Mouse (Mus musculus) inflammation-experienced regulatory T-cells, adult 6 months (primary cell): ENCODE measurements around the gene Nfib. TPM values are rescaled to one million over a fixed set of nuclear protein-coding genes. Genes with fewer than 3 reads are reported as not detected.

Source experiments
- ATAC-seq: one replicate; pipeline ENCODE4 v1.8.0; 2017
- polyA plus RNA-seq, 3 experiments: library from polyadenylated mRNA; unstranded; fragments of 100-300 nt; shearing (Covaris generic); gene quantifications; one replicate each; pipeline ENCODE4 v1.2.1; 2017

Nfib gene
- polyA plus RNA-seq, 3 experiments from 2014 or later = 0.04 to 0.11 TPM; not detected in 1

DNA sequence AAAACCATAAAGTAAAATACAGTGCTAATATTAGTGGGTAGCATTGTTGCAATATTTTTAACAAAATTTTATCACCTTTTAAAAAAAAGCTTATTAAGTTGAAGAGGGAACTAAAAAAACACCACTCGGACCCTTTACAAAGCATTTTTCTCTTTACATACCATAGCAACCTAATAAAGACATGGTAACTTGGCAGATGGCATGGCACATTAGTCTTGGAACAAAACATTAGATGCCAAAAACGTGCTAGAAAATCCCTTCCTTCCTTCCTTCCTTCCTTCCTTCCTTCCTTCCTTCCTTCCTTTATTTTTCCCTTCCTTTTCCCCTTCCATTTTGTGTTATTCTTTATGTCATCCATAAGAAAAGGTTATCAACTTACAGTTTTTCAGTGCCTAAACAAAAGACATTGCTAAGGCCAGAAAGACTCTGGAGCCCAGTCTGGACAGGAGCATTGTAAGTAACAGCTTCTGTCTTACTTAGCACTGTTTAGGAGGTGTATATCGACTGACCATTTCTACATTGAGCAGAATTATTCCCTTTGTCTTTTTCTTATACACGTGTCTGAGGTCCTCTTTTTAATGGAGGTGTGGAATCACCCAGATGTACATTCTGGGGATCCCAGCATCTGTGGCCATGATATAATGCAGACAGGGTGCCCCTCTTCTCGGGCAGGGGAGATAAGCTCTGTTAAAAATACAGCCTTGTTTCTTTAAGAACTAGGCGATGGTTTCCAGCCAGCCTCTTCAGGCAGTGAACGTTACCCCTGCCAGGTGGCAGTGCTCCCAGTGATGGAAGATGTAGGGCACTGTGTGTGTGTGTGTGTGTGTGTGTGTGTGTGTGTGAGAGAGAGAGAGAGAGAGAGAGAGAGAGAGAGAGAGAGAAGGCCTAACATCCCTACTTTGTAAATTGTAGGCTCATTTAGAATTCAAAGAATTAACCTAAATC, 113.2 kb downstream of the Nfib start:
- ATAC-seq = no peak

GRCm38 (mm10) chr4:82589345-82589890, 116.1 kb downstream of the Nfib start:
- no peak for ATAC-seq

DNA sequence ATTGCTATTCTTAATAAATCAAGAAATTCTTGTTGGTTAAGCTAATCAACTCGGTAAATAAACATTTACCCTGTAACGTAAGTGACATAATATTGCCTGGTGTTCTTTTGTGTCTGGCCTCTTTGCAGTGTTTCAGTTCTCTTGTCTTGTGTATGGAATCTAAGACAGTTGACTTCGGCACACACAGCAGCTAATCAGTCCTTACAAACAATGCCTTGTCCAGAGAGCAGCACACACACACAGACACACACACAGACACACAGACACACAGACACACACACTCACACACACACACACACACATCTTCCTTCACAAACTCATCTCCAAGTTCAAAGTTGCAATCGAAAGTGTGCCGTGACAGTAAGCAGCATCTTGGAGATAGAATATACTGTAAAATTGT, 116.8 kb downstream of the Nfib start:
- ATAC-seq = no peak

DNA sequence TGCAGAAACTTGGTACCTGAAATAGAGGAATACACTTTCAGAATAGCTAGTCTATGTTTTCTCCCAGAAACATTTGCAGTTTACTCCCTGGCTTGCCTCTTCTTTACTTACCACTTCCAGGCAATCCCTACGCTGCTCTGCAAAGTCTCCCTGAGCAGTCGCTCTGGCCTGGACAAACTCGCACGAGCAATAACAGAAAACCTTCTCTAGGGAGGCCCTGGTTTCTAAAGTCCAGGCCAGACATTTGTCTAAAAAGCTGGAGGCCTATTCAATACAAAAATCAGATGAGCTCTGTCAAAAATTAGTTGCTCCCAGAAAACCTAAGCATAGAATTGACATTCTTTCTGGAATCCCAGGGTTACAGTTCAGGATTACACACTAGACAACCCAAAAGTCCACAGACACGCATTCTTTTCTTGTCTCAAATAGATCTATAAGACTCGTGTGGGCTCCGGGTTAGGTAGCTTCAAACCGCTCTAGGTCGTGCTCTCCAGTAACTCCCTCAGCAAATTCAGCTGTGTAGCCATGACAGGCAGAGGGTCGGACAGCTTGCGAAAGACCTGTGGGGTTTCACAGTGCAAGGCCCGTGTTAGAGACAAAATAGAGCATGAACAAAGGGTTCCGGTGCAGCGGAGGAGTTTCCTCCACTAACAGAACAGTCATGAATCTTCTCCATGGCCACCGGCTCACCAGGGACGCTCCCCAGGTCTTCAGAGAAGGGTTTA, 118.2 kb downstream of the Nfib start:
- ATAC-seq = no peak

DNA sequence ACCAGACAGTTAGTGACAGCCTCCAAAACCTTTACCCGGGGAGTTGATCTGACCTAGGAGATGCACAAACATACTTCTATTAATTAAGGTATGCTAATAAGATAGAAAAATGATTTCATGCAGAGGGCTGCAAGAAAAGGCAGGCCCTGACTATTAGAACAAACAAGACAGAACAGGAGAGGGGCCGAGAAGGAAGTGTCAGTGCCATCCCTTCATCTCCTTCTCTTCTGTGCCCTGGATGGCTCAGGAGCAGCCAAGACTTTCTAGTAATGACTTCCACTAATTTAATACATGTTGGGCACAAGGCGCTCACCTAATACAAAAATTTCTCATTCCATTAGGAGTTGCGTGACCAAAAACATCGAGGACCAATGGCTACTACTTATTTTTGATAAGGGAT, 118.9 kb downstream of the Nfib start:
- ATAC-seq = no peak

- ATAC-seq = no peak
These were observed 120.0 kb downstream of the Nfib start for GRCm38 (mm10) chr4:82585536-82585935.

DNA sequence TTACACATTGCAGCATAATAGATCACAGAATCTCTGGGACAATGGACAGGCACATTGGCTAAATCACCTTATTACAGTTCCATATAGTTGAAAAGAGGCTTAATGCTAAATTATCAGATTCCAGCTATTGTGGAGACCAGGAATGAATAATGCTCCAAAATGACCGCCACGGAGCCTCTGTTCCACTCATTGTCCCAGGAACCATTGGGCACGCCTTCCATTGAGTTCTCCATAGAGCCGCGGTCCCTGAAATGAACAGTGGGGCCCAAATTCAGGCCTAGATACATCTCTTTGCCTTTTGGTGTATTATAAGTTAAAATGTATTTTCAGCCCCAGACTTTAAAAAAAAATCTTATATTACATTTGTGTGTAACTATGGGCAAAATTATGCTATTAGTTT, 120.5 kb downstream of the Nfib start:
- no peak for ATAC-seq

DNA sequence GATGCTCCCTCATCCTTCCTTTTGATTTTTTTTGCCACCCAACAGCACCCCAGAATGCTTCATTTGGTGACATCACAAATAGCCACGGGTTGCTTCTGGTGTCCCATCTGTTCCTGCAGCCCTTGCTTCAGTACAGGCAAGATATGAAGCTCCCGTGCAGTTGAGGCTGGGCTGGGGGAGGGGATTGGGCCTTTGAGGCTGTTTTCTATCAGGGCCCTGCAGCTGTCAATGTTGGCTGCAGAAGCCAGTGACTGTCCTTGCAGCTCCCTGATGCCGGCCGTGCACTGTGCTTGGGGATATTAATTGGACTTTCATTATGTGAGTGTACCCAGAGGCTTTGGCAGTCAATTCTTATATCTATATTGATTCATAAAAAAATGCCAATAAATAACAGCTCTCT, 121.0 kb downstream of the Nfib start:
- no peak for ATAC-seq

DNA sequence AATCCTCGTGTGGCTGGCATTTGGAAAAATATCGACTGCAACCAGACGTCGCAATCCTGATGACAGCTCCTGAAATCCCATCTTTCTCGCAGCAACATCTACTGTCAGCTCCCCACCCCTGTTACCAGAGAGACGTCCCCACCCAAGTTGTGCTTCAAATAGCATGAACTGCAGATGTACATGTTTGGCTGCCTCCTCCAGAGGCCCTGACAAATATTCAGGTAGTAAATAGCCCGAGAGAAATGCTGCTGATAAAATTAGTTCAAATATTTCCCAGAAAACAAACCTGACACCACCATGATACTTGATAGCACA, 132.3 kb downstream of the Nfib start:
- no peak for ATAC-seq

- no peak for ATAC-seq
These were observed 132.9 kb downstream of the Nfib start for GRCm38 (mm10) chr4:82572410-82573290.

DNA sequence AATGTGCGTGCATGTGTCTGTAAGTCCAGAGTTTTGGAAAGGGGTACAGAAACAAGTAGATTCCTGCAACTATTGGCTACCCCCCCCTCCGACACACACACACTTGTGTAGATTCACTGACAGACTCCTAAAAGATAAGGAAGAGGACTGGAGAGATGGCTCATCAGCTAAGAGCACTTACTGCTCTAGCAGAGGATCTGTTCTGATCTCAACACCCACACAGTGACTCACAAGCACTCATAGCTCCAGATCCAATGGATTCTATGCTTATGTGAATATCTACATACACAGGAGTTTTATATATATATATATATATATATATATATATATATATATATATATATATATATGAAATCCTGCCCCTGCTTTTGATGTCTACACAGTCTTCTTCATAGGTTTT, 146.7 kb downstream of the Nfib start:
- no peak for ATAC-seq

GRCm38 (mm10) chr4:82555673-82556171, 149.8 kb downstream of the Nfib start:
- ATAC-seq = no peak

DNA sequence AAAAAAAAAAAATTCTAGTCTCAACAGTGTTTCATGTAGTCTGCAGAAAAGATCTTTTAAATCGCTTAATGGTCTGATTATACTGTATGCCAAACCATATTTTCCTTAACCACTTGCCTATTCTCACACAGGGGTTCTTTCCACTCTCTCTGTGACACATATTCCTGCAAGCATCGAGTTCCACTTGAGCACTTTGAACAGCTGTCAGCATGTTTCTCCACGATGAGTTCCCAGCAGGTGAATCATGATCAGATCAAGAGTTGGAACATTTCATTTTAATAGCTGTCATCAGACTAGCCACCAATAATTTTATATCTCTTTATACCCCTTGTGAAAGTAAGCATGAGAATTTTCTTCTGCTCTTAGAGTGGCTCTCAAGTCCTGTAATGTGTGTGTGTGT, 151.9 kb downstream of the Nfib start:
- no peak for ATAC-seq

- ATAC-seq = no peak
These were observed 153.3 kb downstream of the Nfib start for GRCm38 (mm10) chr4:82552238-82552637.

GRCm38 (mm10) chr4:82549762-82550380, 155.7 kb downstream of the Nfib start:
- no peak for ATAC-seq

DNA sequence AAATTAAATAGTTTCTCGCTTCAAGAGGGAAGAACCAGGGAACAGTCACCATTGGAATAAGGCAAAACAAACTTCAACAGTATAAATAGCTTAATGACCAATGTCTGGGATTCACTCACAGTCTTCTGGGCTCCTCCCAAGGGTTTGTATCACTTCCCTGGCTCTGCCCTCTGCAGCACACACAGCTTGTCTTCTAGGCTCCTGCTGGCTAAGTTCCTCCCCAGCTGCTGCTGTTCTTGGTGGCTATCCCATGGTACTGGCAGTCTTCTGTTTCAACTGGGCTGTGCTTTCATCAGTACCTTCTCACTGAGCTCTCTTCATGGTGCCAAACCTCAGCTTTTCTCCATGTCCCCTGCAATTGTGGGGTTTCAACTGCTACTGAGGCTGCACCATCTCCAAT, 157.3 kb downstream of the Nfib start:
- no peak for ATAC-seq

DNA sequence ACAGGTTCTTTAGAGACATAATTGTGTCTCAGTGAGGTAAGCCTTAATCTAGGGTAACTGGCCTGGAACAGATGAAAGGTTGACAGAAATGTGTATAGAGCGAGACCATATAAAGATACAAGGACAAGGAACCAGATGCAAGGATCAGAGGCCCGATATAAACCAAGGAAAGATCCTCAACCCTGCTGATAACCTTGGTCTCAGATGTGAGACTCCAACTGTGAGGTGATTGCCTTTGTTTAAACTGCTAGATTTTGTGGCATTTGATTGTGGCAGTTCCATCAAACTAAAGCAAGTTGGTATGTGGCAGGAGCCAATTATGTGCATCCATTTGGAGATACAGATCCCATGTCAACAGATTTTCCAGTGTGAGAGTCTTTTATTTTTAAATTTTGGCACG, 161.6 kb downstream of the Nfib start:
- no peak for ATAC-seq

DNA sequence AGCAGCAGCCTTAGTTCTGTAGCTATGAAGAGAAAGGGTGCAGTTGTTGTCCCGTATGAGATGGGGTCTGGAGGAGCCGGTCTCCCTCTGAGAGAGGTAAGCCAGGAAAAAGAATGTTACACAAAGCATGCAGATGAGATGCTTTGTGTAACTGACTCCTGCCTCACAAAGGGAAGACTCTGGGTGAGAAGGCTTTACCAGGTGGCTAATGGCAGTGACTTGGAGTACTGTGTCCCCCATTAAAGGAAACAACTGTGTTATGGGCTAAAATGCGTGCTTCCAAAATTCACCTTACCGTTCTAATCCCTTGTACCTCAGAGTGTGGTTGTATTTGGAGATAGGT, 162.2 kb downstream of the Nfib start:
- no peak for ATAC-seq

DNA sequence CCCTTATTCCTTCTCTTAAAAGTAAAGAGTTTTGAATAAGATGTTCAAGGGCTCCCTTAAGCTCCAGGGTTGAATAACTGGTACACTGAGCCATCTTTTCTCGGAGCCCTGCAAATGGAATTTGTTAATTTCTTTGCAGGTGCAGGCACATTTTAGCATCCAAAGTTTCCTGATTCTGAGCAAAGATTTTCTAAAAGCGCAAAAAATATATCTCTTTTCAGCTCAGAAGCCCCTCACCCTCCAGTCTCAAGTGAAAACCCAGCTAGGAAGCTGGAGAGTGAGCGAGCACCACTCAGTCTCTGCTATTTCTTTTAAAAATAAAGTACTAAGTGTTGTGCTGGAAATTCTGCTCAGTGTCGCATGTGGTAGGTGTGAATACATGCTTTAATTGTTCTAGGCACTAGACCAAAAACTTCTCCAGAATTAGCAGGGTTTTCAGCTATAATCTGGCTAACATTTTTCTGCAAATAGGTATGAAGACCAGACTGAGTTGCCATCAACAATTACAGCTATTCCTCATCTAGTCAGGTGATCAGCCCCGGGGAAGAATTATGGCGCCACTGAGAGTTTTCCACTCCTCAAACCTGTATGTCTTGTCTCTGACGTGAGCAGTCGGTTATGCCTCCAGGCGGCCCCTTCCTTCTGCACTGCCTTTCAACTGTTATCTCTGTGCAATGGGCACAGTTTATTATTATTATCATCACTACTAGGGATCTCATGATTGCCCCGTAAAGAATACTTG, 162.7 kb downstream of the Nfib start:
- ATAC-seq = no peak

GRCm38 (mm10) chr4:82541894-82542510, 163.5 kb downstream of the Nfib start:
- no peak for ATAC-seq

DNA sequence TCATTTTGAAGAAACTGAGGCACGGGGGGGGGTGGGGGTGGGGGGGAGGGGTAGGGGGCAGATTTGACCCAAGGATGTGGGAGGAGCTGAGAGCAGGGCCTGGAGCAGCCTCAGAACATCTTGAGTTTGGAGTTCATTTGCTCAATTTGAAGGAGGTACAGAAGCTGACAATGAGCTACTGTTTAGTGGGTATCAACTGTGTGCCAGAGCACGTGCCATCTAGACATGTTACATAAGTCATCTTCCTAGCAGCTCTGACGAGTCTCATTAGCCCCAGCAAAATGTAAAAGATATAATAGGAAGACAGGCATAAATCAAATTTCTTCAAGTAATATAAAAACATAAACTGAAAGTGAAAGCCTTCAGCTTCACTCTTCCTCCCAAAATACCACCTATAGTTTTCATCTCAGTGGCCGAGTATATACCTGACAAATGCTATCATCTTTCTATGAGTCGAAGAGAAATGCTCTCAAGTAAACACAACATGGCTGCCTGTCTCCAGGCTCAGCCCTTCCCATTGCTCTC, 165.0 kb downstream of the Nfib start:
- ATAC-seq = no peak
